Mouse (Mus musculus) layer of hippocampus, postnatal 36 days (tissue): ENCODE results near the gene Stac. TPM values are rescaled to one million over a fixed set of nuclear protein-coding genes. Genes with fewer than 3 reads are reported as not detected.

Source experiments
- DNase-seq, 2 experiments: peaks; one replicate each; pipeline ENCODE4 v3.0.0; 2022
- total RNA-seq, 2 experiments: library from RNA; stranded (reverse); gene quantifications; 2 replicates each; pipeline ENCODE4 v1.2.3; 2021

The Stac gene
- total RNA-seq, 2 experiments from 2014 or later, result 3.4 to 3.5 TPM

DNA sequence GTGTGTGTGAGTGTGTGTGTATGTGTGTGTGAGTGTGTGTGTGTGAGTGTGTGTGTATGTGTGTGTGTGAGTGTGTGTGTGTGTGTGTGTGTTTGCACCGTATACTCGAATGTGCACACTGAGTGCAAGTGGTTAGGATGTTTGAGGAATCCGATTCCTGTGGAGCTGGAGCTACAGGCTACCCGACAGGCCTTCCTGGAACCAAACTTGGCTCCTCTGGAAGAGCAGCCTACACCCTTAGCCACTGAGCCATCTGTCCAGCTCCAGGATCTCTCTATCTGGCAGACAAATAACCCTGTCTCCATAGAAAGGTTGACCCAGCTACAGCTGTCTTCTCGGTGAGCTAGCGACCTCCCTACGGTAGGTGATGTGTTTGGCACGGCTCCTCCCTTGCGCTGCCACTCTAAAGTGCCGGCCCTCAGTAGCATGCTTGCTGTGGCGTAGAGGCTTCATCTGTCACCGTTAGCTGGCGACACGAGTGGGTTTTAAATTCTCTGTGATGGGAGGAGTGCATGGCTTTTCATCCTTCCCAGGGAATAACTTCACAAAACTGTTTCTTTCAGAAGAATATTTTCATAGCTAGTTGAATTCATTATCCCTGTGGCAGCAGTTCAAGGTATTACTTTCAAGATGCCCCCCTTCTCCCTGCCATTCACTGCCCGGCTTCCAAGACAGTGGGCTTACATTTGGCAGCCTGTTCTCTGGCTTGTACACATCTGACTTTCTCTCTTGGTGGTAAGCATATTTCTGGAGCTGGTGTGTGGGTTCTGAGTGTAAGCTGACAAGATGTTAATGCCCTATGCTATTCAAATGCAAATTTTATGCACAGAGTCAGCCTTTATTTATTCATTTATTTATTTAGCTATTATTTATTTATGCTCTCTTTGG lies 175.3 kb downstream of the Stac start:
- DNase-seq, result no peak
